ENCODE assay signal across 7 mouse cellular contexts in genomic region chr2:132914785-132915184, GRCm38 (mm10).
"Had no signal": no experiment of that assay in that cellular context is flagged by ENCODE, and none has a peak within 500 bp of the region (broad histone marks: within the 10 kb centered on the region; RNA-seq: fewer than 3 reads in every experiment).

No protein-coding gene starts in this region.

- DNase-seq: liver, postnatal 0 days; lung, adult 2 months; lung, postnatal 14 days; lung, postnatal 36 days; thymus, adult 2 months; thymus, postnatal 25 days; thymus, postnatal 4 days had no signal
